Mouse (Mus musculus) heart, adult 2 months (tissue): ENCODE results near the gene Syp.

Source experiments
- CTCF ChIP-seq: fragments of 200-600 bp; IDR thresholded peaks from 2 replicates; pipeline ENCODE4 v1.8.1; 2022; ENCODE audit warnings: antibody characterized with exemption, mild to moderate bottlenecking, moderate library complexity
- POLR2A ChIP-seq: fragments of 200-500 bp; IDR thresholded peaks from 2 replicates; pipeline ENCODE4 v1.6.1; 2011; ENCODE audit warnings: mild to moderate bottlenecking, low read depth, low read length, control low read depth; ENCODE audit not compliant: insufficient read depth

- TF ChIP-seq CTCF (no peak), POLR2A (no peak)
Measured at GRCm38 (mm10) chrX:7610536-7611258, 27.6 kb upstream of the Syp start.
